Mouse (Mus musculus) small intestine, adult 2 months (tissue): Measurements from ENCODE around the gene AL732309.1. TPM values are rescaled to one million over a fixed set of nuclear protein-coding genes. Genes with fewer than 3 reads are reported as not detected.
A peak's percentile ranks its signal among the peaks of the same experiment; 100 is the strongest.

Source experiments
- H3K27ac ChIP-seq: fragments of 200-500 bp; 2 replicates; pipeline ENCODE4 v1.5.1; 2012; ENCODE audit warnings: low read depth, low read length, control low read depth, inconsistent platforms; ENCODE audit not compliant: insufficient read depth
- H3K27me3 ChIP-seq: fragments of 200-500 bp; 2 replicates; pipeline ENCODE4 v1.6.1; 2012; ENCODE audit warnings: mild to moderate bottlenecking, moderate library complexity, low read length, inconsistent platforms; ENCODE audit not compliant: control insufficient read depth, insufficient read depth
- H3K36me3 ChIP-seq: fragments of 200-500 bp; 2 replicates; pipeline ENCODE4 v1.6.1; 2012; ENCODE audit warnings: mild to moderate bottlenecking, low read length, control low read depth, inconsistent platforms; ENCODE audit not compliant: control insufficient read depth, insufficient read depth
- H3K4me1 ChIP-seq: fragments of 200-500 bp; 2 replicates; pipeline ENCODE4 v1.6.1; 2012; ENCODE audit warnings: low read length, inconsistent platforms, mixed read lengths; ENCODE audit not compliant: control insufficient read depth, insufficient read depth, insufficient read length
- H3K4me3 ChIP-seq: fragments of 200-500 bp; 2 replicates; pipeline ENCODE4 v1.5.1; 2012; ENCODE audit warnings: low read depth, mild to moderate bottlenecking, control low read depth, inconsistent platforms, low read length, moderate library complexity
- CTCF ChIP-seq: fragments of 200-500 bp; IDR thresholded peaks from 2 replicates; pipeline ENCODE4 v1.5.1; 2012; ENCODE audit warnings: low read depth, mild to moderate bottlenecking, control low read depth, inconsistent platforms, low read length, moderate library complexity, mixed read lengths; ENCODE audit not compliant: insufficient replicate concordance, insufficient read length; ENCODE audit errors: extremely low read depth
- POLR2A ChIP-seq: fragments of 200-500 bp; IDR thresholded peaks from 2 replicates; pipeline ENCODE4 v1.6.1; 2012; ENCODE audit warnings: low read depth, mild to moderate bottlenecking, control low read depth, inconsistent platforms, low read length, moderate library complexity
- WGBS: fragments of 180-500 bp; shearing (Covaris S2); methylation state at CpG from one replicate; pipeline ENCODE4 v1.1.7; 2018; 5-methylcytosine and 5-hydroxymethylcytosine counted together
- polyA plus RNA-seq: library from polyadenylated mRNA; depleted of rRNA; stranded (reverse); fragments of >200 nt; gene quantifications from 2 replicates; pipeline ENCODE4 v1.2.3, GENCODE M21; 2012

The AL732309.1 gene
- polyA plus RNA-seq, 1 experiment: 45.8 TPM

GRCm38 (mm10) chr2:25285551-25285950 is 38.9 kb upstream of the AL732309.1 start:
- WGBS: 46% methylated on average over 2 of the region's 2 CpGs
- Histone ChIP-seq H3K4me3 (no peak overlapping the region), H3K27ac (peak overlapping the region; percentile 99), H3K27me3 (no peaks in the 10 kb centered on the region), H3K4me1 (peaks cover 48% of the 10 kb centered on the region), H3K36me3 (peaks cover 34% of the 10 kb centered on the region)
- TF ChIP-seq POLR2A (no peak), CTCF (no peak)

- WGBS: 34% methylated on average over 13 of the region's 13 CpGs
- peaks cover 62% of the 10 kb centered on the region for H3K36me3 ChIP-seq
These were observed 32.5 kb upstream of the AL732309.1 start for GRCm38 (mm10) chr2:25278928-25279882.

GRCm38 (mm10) chr2:25273010-25273409 is 26.3 kb upstream of the AL732309.1 start:
- TF ChIP-seq CTCF (no peak), POLR2A (no peak)

More at GRCm38 (mm10) chr2:25278928-25279882, 32.5 kb upstream of the AL732309.1 start:
- H3K4me1 ChIP-seq: peaks cover 2% of the 10 kb centered on the region; the same call in 1 of the 2 replicates
- 0 out of 2 replicates have a peak overlapping the region, but pooled peaks have one; percentile 12 for H3K27ac ChIP-seq
- TF ChIP-seq POLR2A (no peak), CTCF (peak; percentile 80; the same call in 1 of the 2 replicates)
- H3K4me3 ChIP-seq: no peak overlapping the region
- no peaks in the 10 kb centered on the region for H3K27me3 ChIP-seq

GRCm38 (mm10) chr2:25272515-25272914 is 25.9 kb upstream of the AL732309.1 start:
- H3K4me3 ChIP-seq: peak overlapping the region; percentile 88
- no peak for TF ChIP-seq CTCF
- TF ChIP-seq POLR2A: peak; percentile 44; the same call in 1 of the 2 replicates
- peak overlapping the region; percentile 33; the same call in 1 of the 2 replicates for H3K27ac ChIP-seq
- H3K27me3 ChIP-seq: no peaks in the 10 kb centered on the region
- WGBS: under 1% methylated on average over 29 of the region's 29 CpGs
- peaks cover 11% of the 10 kb centered on the region for H3K4me1 ChIP-seq
- H3K36me3 ChIP-seq: peaks cover 54% of the 10 kb centered on the region

More at GRCm38 (mm10) chr2:25273010-25273409, 26.3 kb upstream of the AL732309.1 start:
- Histone ChIP-seq H3K4me1 (peaks cover 10% of the 10 kb centered on the region), H3K4me3 (peak overlapping the region; percentile 88), H3K27ac (peak overlapping the region; percentile 33; the same call in 1 of the 2 replicates), H3K27me3 (no peaks in the 10 kb centered on the region), H3K36me3 (peaks cover 54% of the 10 kb centered on the region)
- 22% methylated on average over 16 of the region's 16 CpGs for WGBS

GRCm38 (mm10) chr2:25271827-25272511 is 25.3 kb upstream of the AL732309.1 start, which contains the start of the genes Ssna1 and Anapc2:
TSS of gene Ssna1 (minus strand) at chr2:25272438.
TSS of gene Anapc2 (plus strand) at chr2:25272478.
- Histone ChIP-seq H3K36me3 (peaks cover 51% of the 10 kb centered on the region), H3K4me1 (peaks cover 14% of the 10 kb centered on the region), H3K4me3 (peak within 1 kb of the TSS; percentile 88), H3K27ac (peak within 1 kb of the TSS; percentile 45), H3K27me3 (no peaks in the 10 kb centered on the region)
- TF ChIP-seq POLR2A (peak; percentile 13; the same call in 1 of the 2 replicates), CTCF (no peak)
- under 1% methylated on average over 55 of the region's 55 CpGs for WGBS

- 0 out of 2 replicates have a peak overlapping the region, but pooled peaks have one; percentile 95 for H3K27ac ChIP-seq
- TF ChIP-seq POLR2A: no peak
- no peak for TF ChIP-seq CTCF
- 56% methylated on average over 4 of the region's 4 CpGs for WGBS
- peaks cover 32% of the 10 kb centered on the region for H3K36me3 ChIP-seq
- H3K4me1 ChIP-seq: peaks cover 9% of the 10 kb centered on the region
- no peaks in the 10 kb centered on the region for H3K27me3 ChIP-seq
- 0 out of 2 replicates have a peak overlapping the region, but pooled peaks have one; percentile 4 for H3K4me3 ChIP-seq
These were observed 21.2 kb upstream of the AL732309.1 start for GRCm38 (mm10) chr2:25267746-25268309.
